9 mouse cellular contexts compared by ENCODE assay signal in genomic region chr2:4501257-4502027, GRCm38 (mm10).
DNase-seq lines count a peak whose midpoint lies in the region; ATAC-seq and TF ChIP-seq lines count a peak whose summit lies in the region.
"Had no signal": no experiment of that assay in that cellular context is flagged by ENCODE, and none has a peak within 500 bp of the region (broad histone marks: within the 10 kb centered on the region; RNA-seq: fewer than 3 reads in every experiment).

No protein-coding gene starts in this region.

- whole genome bisulfite sequencing in heart, embryonic 12.5 days, result 68% methylated on average over 15 of the region's 15 CpGs
- 47% methylated on average over 15 of the region's 15 CpGs for WGBS in lung, postnatal 0 days
- 79% methylated on average over 15 of the region's 15 CpGs for WGBS in midbrain, postnatal 0 days

- no peaks in the 10 kb centered on the region for H3K9me3 ChIP-seq in heart, embryonic 12.5 days (replicated peaks)
- no peaks in the 10 kb centered on the region for H3K9me3 ChIP-seq in lung, postnatal 0 days (ENCODE audit: low read length)
- no peaks in the 10 kb centered on the region for H3K9me3 ChIP-seq in midbrain, postnatal 0 days (ENCODE audit: low read length)

- ATAC-seq in heart, embryonic 12.5 days (ENCODE audit: insufficient number of reproducible peaks, low FRiP score), result no peak
- peak; percentile 81 for ATAC-seq in lung, postnatal 0 days
- ATAC-seq in erythroblast, adult 5-6 weeks (replicated peaks; ENCODE audit: low FRiP score, poor library complexity, severe bottlenecking), result no peak
- ATAC-seq in midbrain, postnatal 0 days (ENCODE audit: low FRiP score), result no peak

- peak; percentile 91 for TF ChIP-seq EP300 in lung, postnatal 0 days (IDR thresholded peaks at IDR 0.05)

- no peak overlapping the region for H3K4me3 ChIP-seq in heart, embryonic 12.5 days
- no peak overlapping the region for H3K4me3 ChIP-seq in lung, postnatal 0 days (ENCODE audit: low read depth, low read length)
- H3K4me3 ChIP-seq in midbrain, postnatal 0 days (ENCODE audit: low read depth, low read length), result no peak overlapping the region

- H3K9ac ChIP-seq in heart, embryonic 12.5 days, result no peak overlapping the region
- H3K9ac ChIP-seq in lung, postnatal 0 days (replicated peaks; ENCODE audit: low read depth), result no peak overlapping the region
- no peak overlapping the region for H3K9ac ChIP-seq in midbrain, postnatal 0 days (replicated peaks; ENCODE audit: low read length, poor library complexity, severe bottlenecking)
- H3K9ac ChIP-seq: liver, embryonic 14.5 days had no signal

- H3K36me3 ChIP-seq in heart, embryonic 12.5 days, result peaks cover 17% of the 10 kb centered on the region
- H3K36me3 ChIP-seq in lung, postnatal 0 days (ENCODE audit: insufficient read depth, low read length), result no peaks in the 10 kb centered on the region
- peaks cover 6% of the 10 kb centered on the region for H3K36me3 ChIP-seq in midbrain, postnatal 0 days (ENCODE audit: insufficient read depth, low read length)

- H3K27ac ChIP-seq in heart, embryonic 12.5 days (ENCODE audit: poor library complexity, severe bottlenecking), result no peak overlapping the region; the same call in 1 of the 2 replicates
- no peak overlapping the region for H3K27ac ChIP-seq in lung, postnatal 0 days (ENCODE audit: low read length)
- no peak overlapping the region for H3K27ac ChIP-seq in midbrain, postnatal 0 days (ENCODE audit: low read depth, low read length)
- H3K27ac ChIP-seq: liver, embryonic 14.5 days had no signal

- intact Hi-C loops in heart, postnatal 36 days (cut with DNase I), result loop anchor here (1.0 to 2.0 kb wide), 2 partner anchors 40 to 59 kb away; no protein-coding TSS in a partner anchor

- H3K27me3 ChIP-seq in heart, embryonic 12.5 days (replicated peaks), result no peaks in the 10 kb centered on the region
- no peaks in the 10 kb centered on the region for H3K27me3 ChIP-seq in lung, postnatal 0 days (replicated peaks; ENCODE audit: insufficient read depth, low read length)
- H3K27me3 ChIP-seq in midbrain, postnatal 0 days (ENCODE audit: insufficient read depth, low read length), result no peaks in the 10 kb centered on the region

- no peak for TF ChIP-seq CTCF in lung, postnatal 0 days (IDR thresholded peaks at IDR 0.05)
- TF ChIP-seq CTCF in midbrain, postnatal 0 days (IDR thresholded peaks at IDR 0.05), result no peak

- no peak overlapping the region for H3K4me2 ChIP-seq in heart, embryonic 12.5 days
- no peak overlapping the region for H3K4me2 ChIP-seq in lung, postnatal 0 days (replicated peaks; ENCODE audit: low read depth, low read length)
- no peak overlapping the region for H3K4me2 ChIP-seq in midbrain, postnatal 0 days (ENCODE audit: low read depth, low read length, poor library complexity, severe bottlenecking)

- H3K4me1 ChIP-seq in heart, embryonic 12.5 days (replicated peaks), result peaks cover 22% of the 10 kb centered on the region
- peaks cover 4% of the 10 kb centered on the region; the same call in 1 of the 2 replicates for H3K4me1 ChIP-seq in lung, postnatal 0 days (ENCODE audit: insufficient read depth, low read depth, low read length)
- H3K4me1 ChIP-seq in midbrain, postnatal 0 days (ENCODE audit: insufficient read depth, low read length), result no peaks in the 10 kb centered on the region

- peak; percentile 78 for DNase-seq in heart, adult 8-10 months (ENCODE audit: low spot score)
- DNase-seq in adrenal gland, postnatal 36 days, result peak; percentile 31 to 55
- DNase-seq in heart, postnatal 36 days, result peak; percentile 44 to 54
- DNase-seq in lung, postnatal 0 days (ENCODE audit: low spot score), result peak; percentile 80
- DNase-seq in testis, postnatal 14 days (ENCODE audit: low spot score), result no peak
- DNase-seq in midbrain, postnatal 0 days (ENCODE audit: low spot score), result no peak

Comparison
In these comparisons a context has a peak if more than half of its experiments do, and no peak if none do; other contexts are left out.
1. DNase-seq: peak in heart, adult 8-10 months (single experiment), adrenal gland, postnatal 36 days (2 of 2), heart, postnatal 36 days (2 of 2) and lung, postnatal 0 days (single experiment); none in testis, postnatal 14 days (single experiment) and midbrain, postnatal 0 days (single experiment).